23 mouse cellular contexts compared by ENCODE assay signal in genomic region chr1:55557960-55558359, GRCm38 (mm10).
"Had no signal": no experiment of that assay in that cellular context is flagged by ENCODE, and none has a peak within 500 bp of the region (broad histone marks: within the 10 kb centered on the region; RNA-seq: fewer than 3 reads in every experiment).

No protein-coding gene starts in this region.

- H3K27me3 ChIP-seq: heart, embryonic 12.5 days; hindbrain, embryonic 12.5 days; intestine, embryonic 15.5 days; limb, embryonic 12.5 days; liver, embryonic 13.5 days; liver, embryonic 15.5 days had no signal

- H3K4me3 ChIP-seq: heart, adult 2 months; heart, embryonic 10.5 days; heart, embryonic 12.5 days; hindbrain, embryonic 10.5 days; hindbrain, embryonic 12.5 days; intestine, embryonic 15.5 days; layer of hippocampus, adult 2 months; limb, embryonic 10.5 days; limb, embryonic 12.5 days; liver, embryonic 13.5 days; liver, embryonic 15.5 days had no signal

- H3K36me3 ChIP-seq: heart, embryonic 10.5 days; heart, embryonic 12.5 days; hindbrain, embryonic 10.5 days; hindbrain, embryonic 12.5 days; intestine, embryonic 15.5 days; limb, embryonic 10.5 days; limb, embryonic 12.5 days; liver, embryonic 13.5 days; liver, embryonic 15.5 days had no signal

- ATAC-seq: hindbrain, embryonic 16.5 days; inflammation-experienced regulatory T-cells, adult 6 months; intestine, embryonic 15.5 days; intestine, postnatal 0 days had no signal

- H3K27ac ChIP-seq: heart, adult 2 months; heart, embryonic 10.5 days; hindbrain, embryonic 10.5 days; hindbrain, embryonic 12.5 days; hindbrain, embryonic 14.5 days; intestine, embryonic 15.5 days; layer of hippocampus, adult 2 months; limb, embryonic 10.5 days; limb, embryonic 12.5 days; liver, embryonic 13.5 days; liver, embryonic 15.5 days had no signal

- DNase-seq: gastrocnemius, postnatal 10 days; gastrocnemius, postnatal 25 days; heart, postnatal 10 days; kidney, adult 18-20 months; kidney, adult 8-10 months; kidney, postnatal 10 days; kidney, postnatal 4 days; liver; liver, embryonic 13.5 days had no signal
